Mouse (Mus musculus) embryonic facial prominence, embryonic 12.5 days (tissue): ENCODE measurements at regions not wholly inside any gene's neighbourhood (a gene's known extent, or its start where the extent isn't known, plus 50 kb on each side); places are given as distances from the start of the nearest gene placed in this dataset.
A peak's percentile ranks its signal among the peaks of the same experiment; 100 is the strongest.

Source experiments
- ATAC-seq: fragments of 200-750 bp; cut with Nextera tagmentation; 2 replicates; pipeline ENCODE4 v1.8.0; 2017; ENCODE audit not compliant: insufficient number of reproducible peaks, insufficient read depth, low FRiP score, low TSS enrichment
- H3K27ac ChIP-seq: fragments of 300-500 bp; sonication (generic); 2 replicates; pipeline ENCODE4 v1.5.1; 2016; ENCODE audit warnings: mild to moderate bottlenecking
- H3K27me3 ChIP-seq: fragments of 300-500 bp; sonication (generic); 2 replicates; pipeline ENCODE4 v1.6.1; 2016; ENCODE audit warnings: mild to moderate bottlenecking, moderate library complexity
- H3K36me3 ChIP-seq: fragments of 300-500 bp; sonication (generic); 2 replicates; pipeline ENCODE4 v1.6.1; 2016; ENCODE audit warnings: mild to moderate bottlenecking
- H3K4me1 ChIP-seq: fragments of 300-500 bp; sonication (generic); 2 replicates; pipeline ENCODE4 v1.6.1; 2016
- H3K4me2 ChIP-seq: fragments of 300-500 bp; sonication (generic); replicated peaks from 2 replicates; pipeline ENCODE4 v1.6.1; 2016; ENCODE audit warnings: mild to moderate bottlenecking, moderate library complexity
- H3K4me3 ChIP-seq: fragments of 300-500 bp; sonication (generic); 2 replicates; pipeline ENCODE4 v1.5.1; 2016; ENCODE audit warnings: mild to moderate bottlenecking
- H3K9ac ChIP-seq: fragments of 300-500 bp; sonication (generic); 2 replicates; pipeline ENCODE4 v1.6.1; 2016; ENCODE audit warnings: mild to moderate bottlenecking, moderate library complexity
- H3K9me3 ChIP-seq: fragments of 300-500 bp; sonication (generic); 2 replicates; pipeline ENCODE4 v1.6.1; 2016; ENCODE audit warnings: mild to moderate bottlenecking, moderate library complexity
- WGBS: fragments of 180-500 bp; shearing (Covaris S2); methylation state at CpG from one replicate; pipeline ENCODE4 v1.1.7; 2016; 5-methylcytosine and 5-hydroxymethylcytosine counted together

GRCm38 (mm10) chr14:112142668-112143067, 467.8 kb downstream of the Slitrk5 start:
- no peaks in the 10 kb centered on the region for H3K9me3 ChIP-seq
- ATAC-seq = 0 out of 2 replicates have a peak, but pooled peaks have one; percentile 35
- no peak overlapping the region for H3K27ac ChIP-seq
- no peaks in the 10 kb centered on the region for H3K27me3 ChIP-seq
- no peak overlapping the region for H3K9ac ChIP-seq
- H3K4me2 ChIP-seq = no peak overlapping the region
- H3K4me3 ChIP-seq = no peak overlapping the region
- H3K36me3 ChIP-seq = no peaks in the 10 kb centered on the region
- H3K4me1 ChIP-seq = no peaks in the 10 kb centered on the region
- WGBS = 88% methylated on average over 4 of the region's 4 CpGs

- H3K27me3 ChIP-seq = no peaks in the 10 kb centered on the region
- 83% methylated on average over 3 of the region's 3 CpGs for WGBS
- H3K4me3 ChIP-seq = no peak overlapping the region
These were observed 479.1 kb downstream of the Slitrk5 start for GRCm38 (mm10) chr14:112153950-112154349.

More at GRCm38 (mm10) chr14:112153950-112154349, 479.1 kb downstream of the Slitrk5 start:
- ATAC-seq = no peak
- no peak overlapping the region for H3K27ac ChIP-seq
- H3K9ac ChIP-seq = no peak overlapping the region
- H3K9me3 ChIP-seq = no peaks in the 10 kb centered on the region
- no peaks in the 10 kb centered on the region for H3K36me3 ChIP-seq
- no peak overlapping the region for H3K4me2 ChIP-seq
- no peaks in the 10 kb centered on the region for H3K4me1 ChIP-seq
